Mouse (Mus musculus) stomach, postnatal 0 days (tissue): ENCODE measurements around the gene Csk.

ENCODE experiments used
- CTCF ChIP-seq: IDR thresholded peaks from 2 replicates; pipeline ENCODE4 v1.5.1; 2016; ENCODE audit warnings: antibody characterized with exemption, low read depth, mild to moderate bottlenecking, moderate library complexity
- EP300 ChIP-seq: optimal IDR thresholded peaks from 2 replicates; pipeline ENCODE3; 2016; ENCODE audit warnings: antibody characterized with exemption

- no peak for TF ChIP-seq EP300
- TF ChIP-seq CTCF: no peak
Observed at GRCm38 (mm10) chr9:57647286-57648108, 5.9 kb downstream of the Csk start.
